Mouse (Mus musculus) midbrain, embryonic 14.5 days (tissue): ENCODE measurements around the gene Prss53. TPM values are rescaled to one million over a fixed set of nuclear protein-coding genes. Genes with fewer than 3 reads are reported as not detected.

Experiments used
- ATAC-seq: fragments of 200-750 bp; cut with Nextera tagmentation; 2 replicates; pipeline ENCODE4 v1.8.0; 2017; ENCODE audit warnings: moderate number of reproducible peaks, moderate library complexity; ENCODE audit not compliant: low FRiP score, low TSS enrichment
- DNase-seq: peaks from one replicate; pipeline ENCODE4 v3.0.0-alpha.2; 2015
- H3K27ac ChIP-seq: fragments of 300-500 bp; sonication (generic); replicated peaks from 2 replicates; pipeline ENCODE4 v1.5.1; 2014; ENCODE audit warnings: mild to moderate bottlenecking, low read depth, low read length, moderate library complexity
- H3K27me3 ChIP-seq: fragments of 300-500 bp; sonication (generic); 2 replicates; pipeline ENCODE4 v1.6.1; 2014; ENCODE audit warnings: low read length, control low read depth, mixed read lengths; ENCODE audit not compliant: control insufficient read depth, insufficient read depth
- H3K36me3 ChIP-seq: fragments of 300-500 bp; sonication (generic); 2 replicates; pipeline ENCODE4 v1.6.1; 2014; ENCODE audit warnings: low read length, control low read depth; ENCODE audit not compliant: control insufficient read depth, insufficient read depth
- H3K4me1 ChIP-seq: fragments of 300-500 bp; sonication (generic); 2 replicates; pipeline ENCODE4 v1.6.1; 2014; ENCODE audit warnings: mild to moderate bottlenecking, antibody characterized with exemption, low read length, control low read depth; ENCODE audit not compliant: control insufficient read depth, insufficient read depth
- H3K4me2 ChIP-seq: fragments of 300-500 bp; sonication (generic); 2 replicates; pipeline ENCODE4 v1.6.1; 2014; ENCODE audit warnings: mild to moderate bottlenecking, low read length, moderate library complexity
- H3K4me3 ChIP-seq: fragments of 300-500 bp; sonication (generic); replicated peaks from 2 replicates; pipeline ENCODE4 v1.5.1; 2014; ENCODE audit warnings: low read depth, low read length
- H3K9ac ChIP-seq: fragments of 300-500 bp; sonication (generic); replicated peaks from 2 replicates; pipeline ENCODE4 v1.6.1; 2014; ENCODE audit warnings: mild to moderate bottlenecking, low read length, moderate library complexity
- H3K9me3 ChIP-seq: fragments of 300-500 bp; sonication (generic); 2 replicates; pipeline ENCODE4 v1.6.1; 2016; ENCODE audit warnings: low read length, control low read depth, mixed read lengths; ENCODE audit not compliant: control insufficient read depth
- WGBS: fragments of 180-500 bp; shearing (Covaris S2); extraction: QIAGEN DNeasy Blood & Tissue Kit; methylation state at CpG from one replicate; pipeline ENCODE4 v1.1.7; 2014; 5-methylcytosine and 5-hydroxymethylcytosine counted together
- polyA plus RNA-seq: library from polyadenylated mRNA; unstranded; fragments of >200 nt; fragmentation: Nextera tagmentation; extraction: Ambion mirVana; gene quantifications from 2 replicates; pipeline ENCODE4 v1.2.1, GENCODE M21; 2014

Gene Prss53
- polyA plus RNA-seq, 1 experiment from 2014 or later, result 1.1 TPM

DNA sequence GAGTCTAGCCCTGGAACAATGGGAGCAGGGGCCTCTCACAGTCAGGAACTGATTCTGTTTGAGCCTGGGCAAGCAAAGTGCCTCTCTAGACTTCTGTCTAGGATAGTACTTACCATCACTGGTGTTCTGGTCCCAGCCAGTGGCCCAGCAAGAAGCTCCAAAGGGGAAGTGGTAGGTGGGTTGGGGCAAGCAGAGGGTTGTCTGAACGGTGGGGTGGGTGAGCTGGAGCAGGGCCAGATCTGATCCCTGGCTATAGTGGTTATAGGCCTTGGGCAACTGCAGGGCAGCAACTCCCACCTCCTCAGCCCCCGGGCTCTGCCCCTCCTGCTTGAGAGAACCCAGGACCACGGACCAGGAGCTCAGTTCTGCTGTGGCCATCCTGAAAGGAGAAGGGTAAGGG is 1.9 kb downstream of the Prss53 start:
- peaks cover 78% of the 10 kb centered on the region for H3K36me3 ChIP-seq
- no peak for ATAC-seq

DNA sequence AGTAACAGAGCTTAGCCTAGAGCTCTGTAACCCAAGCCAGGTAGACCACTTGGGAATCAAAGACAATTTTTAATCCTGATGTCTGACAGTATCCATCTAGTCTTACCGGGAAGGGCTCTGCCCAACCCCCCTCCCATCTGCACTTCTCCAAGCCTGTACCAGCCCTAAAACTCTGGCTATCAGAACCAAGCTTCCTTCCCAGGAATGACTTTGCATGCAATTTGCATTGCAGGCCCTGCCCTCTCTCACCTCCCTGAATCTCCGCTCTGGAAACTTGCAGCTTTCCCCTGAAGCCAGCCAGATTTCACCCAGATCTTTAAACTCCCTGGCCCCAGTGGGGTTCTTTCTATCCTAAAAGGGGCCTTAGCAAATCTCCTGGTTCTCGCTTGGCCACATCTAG is 3.0 kb downstream of the Prss53 start:
- WGBS, result 82% methylated on average over 3 of the region's 3 CpGs
- no peaks in the 10 kb centered on the region for H3K27me3 ChIP-seq
- no peak for DNase-seq
- no peaks in the 10 kb centered on the region for H3K9me3 ChIP-seq
- H3K36me3 ChIP-seq, result peaks cover 79% of the 10 kb centered on the region
- no peak overlapping the region for H3K27ac ChIP-seq
- H3K4me2 ChIP-seq, result no peak overlapping the region
- no peak overlapping the region for H3K4me3 ChIP-seq
- no peak for ATAC-seq
- no peak overlapping the region for H3K9ac ChIP-seq
- H3K4me1 ChIP-seq, result 0 out of 2 replicates have a peak, but pooled peaks cover 5% of the 10 kb centered on the region

More for the DNA sequence above, 1.9 kb downstream of the Prss53 start:
- DNase-seq, result no peak
- Histone ChIP-seq H3K27me3 (no peaks in the 10 kb centered on the region), H3K4me3 (no peak overlapping the region), H3K9ac (no peak overlapping the region), H3K4me2 (no peak overlapping the region), H3K9me3 (no peaks in the 10 kb centered on the region), H3K27ac (no peak overlapping the region), H3K4me1 (0 out of 2 replicates have a peak, but pooled peaks cover 4% of the 10 kb centered on the region)
- 76% methylated on average over 3 of the region's 3 CpGs for WGBS

DNA sequence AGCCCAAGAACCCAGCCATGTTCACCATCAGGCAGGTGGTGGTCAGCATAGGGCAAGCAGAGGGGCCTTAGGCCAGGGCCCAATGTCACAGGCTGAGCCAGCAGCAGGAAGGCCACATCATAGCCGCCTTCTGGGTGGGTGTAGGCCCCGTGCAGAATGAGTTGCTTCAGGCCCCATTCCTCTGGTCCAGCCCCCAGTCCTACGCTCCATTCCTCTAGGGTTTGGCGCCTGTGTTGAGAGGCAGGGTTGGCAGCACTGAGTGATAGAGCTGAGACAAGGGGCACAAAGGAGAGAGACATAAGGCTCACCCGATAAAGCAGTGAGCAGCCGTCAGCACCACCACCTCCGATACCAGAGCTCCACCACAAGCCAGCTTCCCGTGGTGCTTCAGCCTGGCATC is 3.6 kb downstream of the Prss53 start:
- DNase-seq, result no peak
- 90% methylated on average over 8 of the region's 8 CpGs for WGBS
- H3K4me3 ChIP-seq, result no peak overlapping the region
- no peak overlapping the region for H3K4me2 ChIP-seq
- H3K4me1 ChIP-seq, result 0 out of 2 replicates have a peak, but pooled peaks cover 5% of the 10 kb centered on the region
- no peaks in the 10 kb centered on the region for H3K27me3 ChIP-seq
- peaks cover 82% of the 10 kb centered on the region for H3K36me3 ChIP-seq
- no peak for ATAC-seq
- H3K27ac ChIP-seq, result no peak overlapping the region
- no peak overlapping the region for H3K9ac ChIP-seq
- H3K9me3 ChIP-seq, result no peaks in the 10 kb centered on the region

DNA sequence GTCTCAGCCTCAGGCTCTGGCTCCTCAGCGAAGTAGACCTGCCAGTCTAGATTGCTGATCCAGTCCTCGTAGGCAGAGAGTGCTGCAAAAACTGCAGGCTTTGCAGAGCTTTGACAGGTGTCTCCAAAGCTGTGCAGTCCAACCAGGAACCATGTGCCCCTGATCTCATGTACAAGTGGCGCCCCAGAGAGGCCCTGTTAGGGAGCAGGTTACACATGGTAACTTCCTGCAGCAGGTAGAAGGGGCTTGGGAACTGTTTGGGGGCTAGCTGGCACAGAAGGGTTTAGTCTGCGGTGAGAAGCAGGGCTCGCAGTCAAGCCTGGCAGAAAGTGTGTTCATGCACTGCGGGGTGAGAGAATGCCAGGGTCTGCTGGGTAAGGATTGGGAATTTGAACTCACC is 4.2 kb downstream of the Prss53 start:
- no peak overlapping the region for H3K4me3 ChIP-seq
- H3K36me3 ChIP-seq, result peaks cover 89% of the 10 kb centered on the region
- 0 out of 2 replicates have a peak, but pooled peaks cover 5% of the 10 kb centered on the region for H3K4me1 ChIP-seq
- no peak overlapping the region for H3K9ac ChIP-seq
- WGBS, result 94% methylated on average over 6 of the region's 6 CpGs
- H3K27me3 ChIP-seq, result no peaks in the 10 kb centered on the region
- ATAC-seq (no peak), DNase-seq (no peak)
- H3K4me2 ChIP-seq, result no peak overlapping the region
- no peak overlapping the region for H3K27ac ChIP-seq
- no peaks in the 10 kb centered on the region for H3K9me3 ChIP-seq

DNA sequence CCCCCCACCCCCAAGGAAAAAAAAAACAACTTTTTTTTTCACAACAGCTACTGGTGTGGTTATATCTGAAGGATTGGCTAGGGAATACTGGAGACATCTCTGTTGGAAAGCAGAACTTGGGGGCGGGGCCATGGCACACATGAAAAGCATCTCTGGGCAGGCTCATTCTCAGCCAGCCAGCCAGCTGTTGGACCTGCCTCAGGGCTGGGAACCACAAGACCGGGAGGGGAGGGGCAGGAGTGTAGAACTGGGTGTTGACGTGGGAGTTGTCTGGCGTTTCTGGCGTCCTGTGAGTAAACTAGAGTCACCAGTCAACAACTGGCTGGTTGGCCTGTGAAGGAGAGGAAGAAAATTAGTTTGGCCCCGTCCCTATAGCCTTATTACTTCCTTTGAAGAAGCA is 4.8 kb downstream of the Prss53 start:
- H3K4me3 ChIP-seq, result no peak overlapping the region
- no peaks in the 10 kb centered on the region for H3K9me3 ChIP-seq
- no peak overlapping the region for H3K4me2 ChIP-seq
- DNase-seq (no peak), ATAC-seq (no peak)
- H3K9ac ChIP-seq, result no peak overlapping the region
- WGBS, result 88% methylated on average over 6 of the region's 6 CpGs
- peaks cover 95% of the 10 kb centered on the region for H3K36me3 ChIP-seq
- H3K27ac ChIP-seq, result no peak overlapping the region
- H3K4me1 ChIP-seq, result 0 out of 2 replicates have a peak, but pooled peaks cover 5% of the 10 kb centered on the region
- no peaks in the 10 kb centered on the region for H3K27me3 ChIP-seq

DNA sequence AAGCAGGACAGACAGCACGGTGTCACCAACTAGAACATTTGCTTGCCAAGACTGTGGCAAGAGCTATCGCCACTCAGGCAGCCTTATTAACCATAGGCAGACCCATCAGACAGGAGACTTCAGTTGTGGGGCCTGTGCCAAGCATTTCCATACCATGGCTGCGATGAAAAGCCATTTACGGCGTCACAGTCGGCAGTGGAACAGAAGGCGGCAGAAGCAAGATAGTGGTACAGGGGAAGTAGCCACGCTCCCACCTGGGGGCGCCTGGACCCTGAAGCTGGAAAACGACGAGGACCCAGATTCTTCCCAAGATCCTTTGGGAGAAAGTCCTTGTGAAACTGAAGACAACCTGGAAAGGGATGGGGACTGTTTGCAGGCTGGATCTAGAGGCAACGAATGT is 10.3 kb downstream of the Prss53 start:
- Histone ChIP-seq H3K27ac (no peak overlapping the region), H3K36me3 (peaks cover 75% of the 10 kb centered on the region), H3K9ac (no peak overlapping the region), H3K4me2 (no peak overlapping the region), H3K9me3 (no peaks in the 10 kb centered on the region), H3K4me1 (peaks cover 13% of the 10 kb centered on the region), H3K4me3 (no peak overlapping the region), H3K27me3 (no peaks in the 10 kb centered on the region)
- no peak for DNase-seq
- no peak for ATAC-seq
- 88% methylated on average over 12 of the region's 12 CpGs for WGBS

DNA sequence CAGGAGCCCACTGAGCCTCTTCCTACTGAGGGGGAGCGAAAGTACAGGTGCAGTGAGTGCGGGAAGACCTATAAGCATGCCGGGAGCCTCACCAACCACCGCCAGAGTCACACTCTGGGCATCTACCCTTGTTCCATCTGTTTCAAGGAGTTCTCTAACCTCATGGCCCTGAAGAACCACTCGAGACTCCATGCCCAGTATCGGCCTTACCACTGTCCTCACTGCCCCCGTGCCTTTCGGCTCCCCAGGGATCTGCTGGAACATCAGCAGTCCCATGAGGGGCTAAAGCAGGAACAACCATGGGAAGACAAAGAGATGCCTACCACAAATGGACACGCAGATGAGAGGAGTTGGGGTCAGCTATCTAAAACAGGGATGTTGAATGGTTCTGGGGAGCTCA is 11.5 kb downstream of the Prss53 start:
- WGBS, result 97% methylated on average over 9 of the region's 9 CpGs
- DNase-seq (no peak), ATAC-seq (no peak)
- Histone ChIP-seq H3K36me3 (peaks cover 66% of the 10 kb centered on the region), H3K4me3 (no peak overlapping the region), H3K27ac (no peak overlapping the region), H3K9me3 (no peaks in the 10 kb centered on the region), H3K4me1 (peaks cover 16% of the 10 kb centered on the region), H3K4me2 (no peak overlapping the region), H3K27me3 (no peaks in the 10 kb centered on the region), H3K9ac (no peak overlapping the region)

DNA sequence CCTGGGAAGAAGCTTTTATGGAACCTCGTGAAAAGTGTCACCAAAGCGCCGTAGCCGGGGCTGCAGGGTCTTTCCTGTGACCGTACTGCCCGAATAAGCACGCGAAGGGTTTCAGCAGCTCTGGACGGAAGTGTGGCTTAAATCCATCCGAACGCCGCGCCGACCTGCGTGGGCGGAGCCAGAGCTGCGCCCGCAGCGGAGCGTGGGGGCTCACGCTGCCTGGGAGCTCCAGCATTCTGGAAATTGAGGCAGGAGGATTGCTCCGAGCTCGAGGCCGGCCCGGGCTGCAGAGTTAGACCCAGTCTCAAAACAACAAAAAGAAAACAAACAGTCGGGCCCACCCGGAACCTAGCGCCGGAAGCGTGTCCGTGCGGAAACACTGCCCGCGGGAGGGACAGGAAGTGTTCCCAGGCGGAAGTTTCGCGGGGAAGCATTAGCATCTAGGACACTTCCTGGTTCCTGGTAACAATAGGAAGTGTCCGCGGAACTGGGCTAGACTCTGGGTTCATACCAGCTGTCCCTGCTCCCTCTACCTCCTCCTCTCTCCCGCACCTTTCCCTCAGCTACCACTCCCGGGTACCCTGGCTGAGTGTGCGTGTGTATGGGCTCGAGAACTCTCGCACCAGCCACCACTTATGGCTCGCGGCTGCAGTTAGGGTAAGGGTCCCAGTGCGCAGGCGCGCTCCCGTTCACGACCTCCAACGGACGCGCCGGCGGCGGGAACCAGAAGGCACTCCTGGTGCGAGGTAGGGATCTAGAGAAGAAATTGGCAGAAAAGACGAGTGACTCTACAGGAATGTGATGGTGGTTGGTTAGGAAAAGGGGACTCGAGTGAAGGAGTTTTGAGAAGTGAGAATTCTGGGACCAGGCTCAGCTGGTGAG is 14.1 kb downstream of the Prss53 start, which contains the start of gene Zfp668:
TSS of gene Zfp668 (minus strand) at position 362 of the 882 bp plus-strand sequence.
- WGBS, result under 1% methylated on average over 60 of the region's 60 CpGs
- peaks cover 41% of the 10 kb centered on the region for H3K36me3 ChIP-seq
- no peaks in the 10 kb centered on the region for H3K27me3 ChIP-seq
- H3K4me1 ChIP-seq, result peaks cover 23% of the 10 kb centered on the region
- DNase-seq (peak; percentile 98), ATAC-seq (peak; percentile 77)
- peak within 1 kb of the TSS; percentile 84 for H3K4me2 ChIP-seq
- no peaks in the 10 kb centered on the region for H3K9me3 ChIP-seq
- H3K4me3 ChIP-seq, result peak within 1 kb of the TSS; percentile 95
- peak within 1 kb of the TSS; percentile 99 for H3K27ac ChIP-seq
- peak within 1 kb of the TSS; percentile 98 for H3K9ac ChIP-seq

DNA sequence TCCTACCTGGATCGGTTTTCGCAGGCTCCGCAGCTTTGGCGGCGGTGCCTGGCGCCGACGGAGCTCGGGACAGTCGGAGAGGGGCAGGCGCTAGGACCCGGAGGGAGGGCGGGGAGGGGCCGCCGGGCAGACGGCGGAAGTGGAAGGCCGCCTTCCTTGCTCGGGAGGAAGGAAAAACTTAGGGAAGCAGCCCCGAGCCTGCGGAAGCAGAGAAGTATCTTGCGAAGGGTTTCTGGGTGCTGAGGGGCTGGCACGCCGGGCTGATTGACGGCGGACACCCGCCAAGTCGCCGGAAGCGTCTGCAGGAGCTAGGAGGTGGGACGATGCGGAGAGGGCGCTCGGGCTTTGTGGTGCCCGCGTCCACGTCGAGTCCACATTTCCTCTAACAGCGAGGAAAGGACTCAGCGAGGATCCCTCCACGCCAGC is 14.7 kb downstream of the Prss53 start, which contains the start of gene Zfp646:
TSS of gene Zfp646 (plus strand) at position 181 of the 426 bp plus-strand sequence.
- H3K9me3 ChIP-seq, result no peaks in the 10 kb centered on the region
- H3K4me2 ChIP-seq, result peak within 1 kb of the TSS; percentile 84
- WGBS, result under 1% methylated on average over 41 of the region's 41 CpGs
- H3K27me3 ChIP-seq, result no peaks in the 10 kb centered on the region
- ATAC-seq (peak; percentile 88), DNase-seq (peak; percentile 94)
- H3K9ac ChIP-seq, result peak within 1 kb of the TSS; percentile 98
- H3K27ac ChIP-seq, result peak within 1 kb of the TSS; percentile 99
- H3K4me1 ChIP-seq, result peaks cover 23% of the 10 kb centered on the region
- peaks cover 35% of the 10 kb centered on the region for H3K36me3 ChIP-seq
- H3K4me3 ChIP-seq, result peak within 1 kb of the TSS; percentile 95
